Mouse (Mus musculus) right cerebral cortex, postnatal 36 days (tissue): ENCODE data around the gene 4933405L10Rik.

Source experiments
- DNase-seq, 2 experiments: peaks; one replicate each; pipeline ENCODE4 v3.0.0; 2022; ENCODE audit warnings: low spot score in 2 of 2, mixed read lengths in 1 of 2

4933405L10Rik gene

DNA sequence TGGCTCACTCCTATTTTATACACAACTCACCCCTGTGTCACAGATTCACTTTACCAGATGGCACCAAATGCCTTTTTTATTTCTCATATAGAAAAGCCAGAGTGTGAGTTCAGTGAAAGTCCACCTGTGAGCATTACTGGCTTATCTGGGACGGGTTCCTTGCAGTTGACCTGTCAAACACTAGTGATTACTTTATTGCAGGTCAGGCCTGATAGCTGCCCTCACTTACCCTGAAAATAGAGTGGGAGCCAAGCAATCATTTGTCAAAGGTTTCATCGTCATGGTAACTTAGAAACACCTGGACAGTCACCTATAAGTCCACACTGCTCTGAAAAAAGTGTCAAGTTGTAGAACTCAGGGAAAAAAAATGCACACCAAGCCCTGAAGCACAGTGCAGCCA, 47.2 kb downstream of the 4933405L10Rik start:
- no peak for DNase-seq

DNA sequence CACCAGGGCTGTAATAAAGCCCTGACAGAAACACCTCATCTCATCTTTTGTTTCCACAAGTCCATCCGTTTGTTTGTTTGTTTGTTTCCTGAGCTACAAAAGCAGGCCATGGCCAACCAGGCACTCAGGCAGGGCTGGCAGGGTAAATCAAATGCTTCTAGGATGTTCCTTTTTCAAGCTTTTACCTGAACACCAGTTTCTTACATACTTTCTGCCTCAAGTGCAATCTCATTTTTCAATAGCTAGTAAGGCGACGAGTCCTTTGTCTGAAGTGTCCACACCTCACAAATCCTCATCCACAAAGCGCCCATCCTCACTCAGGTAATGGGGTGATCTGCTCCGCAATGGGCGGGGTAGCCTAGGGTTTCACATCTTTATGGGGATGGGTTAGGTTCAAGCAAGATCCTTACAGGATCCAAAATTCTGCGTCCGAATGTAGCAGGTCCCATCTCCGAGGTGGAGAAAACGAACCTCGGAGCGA, 50.4 kb downstream of the 4933405L10Rik start:
- DNase-seq = no peak

DNA sequence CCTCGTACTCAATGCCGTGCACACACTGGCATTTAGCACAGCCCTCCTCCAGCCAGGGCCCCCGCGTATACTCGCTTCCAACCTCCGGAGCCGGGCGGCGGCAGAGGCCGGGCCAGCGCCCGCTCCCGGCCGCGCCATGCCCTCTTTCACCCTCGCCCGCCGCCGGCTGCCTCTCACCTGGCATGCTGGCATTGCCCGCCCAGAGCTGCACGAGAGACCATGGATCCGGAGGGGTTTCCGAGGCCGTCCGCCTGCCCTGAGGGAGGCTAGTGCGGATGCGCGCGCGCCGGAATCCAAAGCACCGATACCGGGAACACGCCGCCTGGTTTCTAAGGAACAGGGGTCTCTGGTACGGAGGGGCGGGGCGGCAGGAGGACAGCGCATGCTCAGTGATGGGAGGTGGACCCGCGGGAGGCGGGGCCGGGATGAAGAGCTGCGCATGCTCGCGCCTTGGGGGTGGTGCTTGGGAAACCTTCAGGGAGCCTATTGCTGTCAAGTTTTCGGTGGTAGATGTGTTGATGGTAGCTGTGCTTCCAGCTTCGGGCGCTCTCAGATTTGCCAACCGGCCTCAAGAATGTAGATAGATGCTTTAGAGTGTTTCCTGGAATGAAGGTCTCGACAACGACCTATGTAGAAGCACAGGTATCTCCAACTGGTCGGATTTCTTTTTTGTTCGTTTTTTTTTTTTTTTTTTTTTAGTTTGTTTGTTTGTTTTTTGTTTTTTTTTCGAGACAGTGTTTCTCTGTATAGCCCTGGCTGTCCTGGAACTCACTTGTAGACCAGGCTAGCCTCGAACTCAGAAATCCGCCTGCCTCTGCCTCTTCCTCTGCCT, 51.0 kb downstream of the 4933405L10Rik start, which contains the start of gene Gfod2:
Gene Gfod2 (minus strand): TSS at position 388 of the 832 bp plus-strand sequence.
- DNase-seq = peak; percentile 94
